Mouse (Mus musculus): Measurements from ENCODE around the gene Spata2. TPM values are rescaled to one million over a fixed set of nuclear protein-coding genes. Genes with fewer than 3 reads are reported as not detected.

The Spata2 gene
- polyA plus RNA-seq, 1 experiment, result 10.3 TPM

GRCm38 (mm10) chr2:167496437-167496836 lies 3.8 kb upstream of the Spata2 start:
- Histone ChIP-seq H3K27ac (replicated peaks; ENCODE audit: low read depth, low read length) (no peak overlapping the region), H3K4me1 (ENCODE audit: control insufficient read depth, insufficient read depth, insufficient read length, low read length) (peaks cover 2% of the 10 kb centered on the region; the same call in 1 of the 2 replicates), H3K4me3 (ENCODE audit: insufficient read depth, low read depth, low read length) (no peak overlapping the region)

DNA sequence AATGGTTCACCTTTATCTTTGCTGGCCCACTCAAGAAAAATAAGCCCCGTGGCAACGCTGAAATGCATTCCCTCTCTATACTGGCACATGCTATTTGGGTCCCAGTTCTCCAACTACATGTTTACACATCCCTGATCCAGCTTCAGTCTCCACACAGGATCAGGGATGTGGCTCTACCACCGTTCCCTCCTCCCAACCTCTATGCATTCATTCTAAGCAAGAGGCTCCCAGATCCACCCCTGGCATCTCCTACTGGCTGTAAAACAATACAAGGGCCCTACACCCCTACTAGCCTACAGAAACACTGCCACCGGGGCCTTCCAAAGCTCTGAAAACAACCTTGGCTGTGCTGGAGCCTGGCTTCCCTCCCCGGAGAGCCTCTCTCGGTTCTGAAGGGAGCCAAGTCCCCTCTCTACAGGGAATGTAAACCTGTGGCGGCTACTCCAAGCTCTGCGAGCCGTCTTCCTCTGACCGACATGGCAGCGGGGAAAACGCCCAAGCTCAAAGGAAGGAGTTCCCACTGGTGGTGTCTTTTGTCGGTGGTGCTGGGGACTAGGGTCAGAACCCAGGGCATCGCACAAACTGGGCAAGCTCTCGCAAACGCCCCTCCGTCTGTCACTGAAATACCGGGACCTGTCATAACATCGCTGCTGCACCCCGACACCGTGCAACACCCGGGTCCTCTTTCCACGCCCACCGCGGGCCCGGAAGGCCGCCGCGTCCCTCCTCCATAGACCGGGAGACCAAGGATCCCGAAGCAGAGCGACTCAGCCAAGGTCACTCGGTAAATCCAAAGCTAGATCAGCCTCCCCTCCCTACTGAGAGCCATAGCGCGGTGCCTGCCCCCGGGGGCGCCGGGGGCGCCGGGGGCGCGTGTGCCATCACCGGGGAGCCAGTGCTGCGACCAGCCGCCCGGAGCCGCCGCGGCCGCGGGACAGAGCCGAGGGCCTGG lies 654 bp downstream of the Spata2 start, which contains the start of gene Rnf114:
Gene Rnf114 (plus strand): TSS at position 889 of the 952 bp plus-strand sequence.
- Histone ChIP-seq H3K4me1 (ENCODE audit: control insufficient read depth, insufficient read depth, insufficient read length, low read length) (peaks cover 18% of the 10 kb centered on the region), H3K27ac (replicated peaks; ENCODE audit: low read depth, low read length) (peak within 1 kb of the TSS; percentile 98), H3K4me3 (ENCODE audit: insufficient read depth, low read depth, low read length) (peak within 1 kb of the TSS; percentile 80)

GRCm38 (mm10) chr2:167490813-167491525 lies 1.7 kb downstream of the Spata2 start:
- Histone ChIP-seq H3K27ac (replicated peaks; ENCODE audit: low read depth, low read length) (peak overlapping the region; percentile 15; the same call in 1 of the 2 replicates), H3K4me1 (ENCODE audit: control insufficient read depth, insufficient read depth, insufficient read length, low read length) (peaks cover 27% of the 10 kb centered on the region), H3K4me3 (ENCODE audit: insufficient read depth, low read depth, low read length) (peak overlapping the region; percentile 80)

DNA sequence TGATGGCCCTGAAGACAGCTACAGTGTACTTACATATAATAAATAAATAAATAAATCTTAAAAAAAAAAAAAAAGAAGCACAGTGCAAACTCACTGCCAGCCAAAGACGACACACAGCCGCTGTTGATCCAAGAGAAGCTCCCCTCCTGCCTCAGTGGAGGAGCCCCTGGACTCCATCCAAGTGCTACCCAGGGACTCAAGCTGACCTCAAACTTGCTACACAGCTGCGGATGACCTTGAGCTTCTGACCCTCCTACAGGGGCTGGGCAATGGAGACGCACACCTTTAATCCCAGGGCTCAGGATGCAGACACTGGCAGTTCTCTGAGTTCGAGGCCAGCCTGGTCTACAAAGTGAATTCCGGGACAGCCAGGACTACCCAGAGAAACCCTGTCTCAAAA lies 4.7 kb downstream of the Spata2 start:
- no peak overlapping the region for H3K27ac ChIP-seq (replicated peaks; ENCODE audit: low read depth, low read length)
- H3K4me1 ChIP-seq (ENCODE audit: control insufficient read depth, insufficient read depth, insufficient read length, low read length), result peaks cover 28% of the 10 kb centered on the region
- H3K4me3 ChIP-seq (ENCODE audit: insufficient read depth, low read depth, low read length), result no peak overlapping the region

DNA sequence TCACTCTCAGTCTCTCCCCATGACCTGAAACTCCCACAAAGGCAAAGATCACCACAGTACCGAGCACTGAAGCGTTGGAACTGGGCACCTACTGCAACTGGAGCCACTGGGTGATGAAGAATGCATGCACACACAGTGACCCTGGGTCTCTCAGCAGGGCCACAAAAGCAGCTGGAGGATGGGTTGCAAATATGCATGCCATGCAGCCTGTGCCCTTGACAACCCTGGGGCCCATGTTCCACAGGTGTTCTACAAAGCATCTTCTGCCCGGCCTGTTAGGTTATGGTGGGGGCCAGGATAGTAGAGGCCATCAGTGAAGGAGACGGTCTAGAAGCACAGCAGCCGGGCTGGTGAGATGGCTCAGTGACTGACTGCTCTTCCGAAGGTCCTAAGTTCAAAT lies 5.1 kb downstream of the Spata2 start:
- Histone ChIP-seq H3K4me3 (ENCODE audit: insufficient read depth, low read depth, low read length) (no peak overlapping the region), H3K4me1 (ENCODE audit: control insufficient read depth, insufficient read depth, insufficient read length, low read length) (peaks cover 28% of the 10 kb centered on the region), H3K27ac (replicated peaks; ENCODE audit: low read depth, low read length) (no peak overlapping the region)

DNA sequence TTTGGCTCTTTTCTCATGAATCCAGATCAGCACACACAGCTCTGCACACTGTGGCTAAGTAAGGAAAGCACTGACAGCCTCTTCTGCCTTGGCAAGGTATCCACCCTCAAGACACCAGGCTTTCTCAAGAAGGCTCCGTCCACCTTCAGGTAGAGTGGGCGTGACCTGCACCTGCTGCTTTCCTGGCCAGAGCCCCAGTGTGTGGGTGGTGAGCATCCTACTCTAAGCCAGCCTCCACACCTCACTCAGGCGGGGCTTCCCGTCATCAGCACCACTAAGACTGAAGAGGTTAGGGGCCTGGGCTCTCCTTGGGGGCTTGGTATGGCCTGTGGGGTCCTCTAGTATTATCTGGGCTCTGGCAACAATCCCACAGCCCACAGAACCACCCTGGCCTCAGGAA lies 6.1 kb downstream of the Spata2 start:
- no peak overlapping the region for H3K27ac ChIP-seq (replicated peaks; ENCODE audit: low read depth, low read length)
- H3K4me1 ChIP-seq (ENCODE audit: control insufficient read depth, insufficient read depth, insufficient read length, low read length), result peaks cover 27% of the 10 kb centered on the region
- no peak overlapping the region for H3K4me3 ChIP-seq (ENCODE audit: insufficient read depth, low read depth, low read length)

- Histone ChIP-seq H3K4me3 (ENCODE audit: insufficient read depth, low read depth, low read length) (no peak overlapping the region), H3K27ac (replicated peaks; ENCODE audit: low read depth, low read length) (no peak overlapping the region), H3K4me1 (ENCODE audit: control insufficient read depth, insufficient read depth, insufficient read length, low read length) (peaks cover 21% of the 10 kb centered on the region)
Observed at GRCm38 (mm10) chr2:167485501-167486377, 6.9 kb downstream of the Spata2 start.

- no peak overlapping the region for H3K4me3 ChIP-seq (ENCODE audit: insufficient read depth, low read depth, low read length)
- no peak overlapping the region for H3K27ac ChIP-seq (replicated peaks; ENCODE audit: low read depth, low read length)
- peaks cover 19% of the 10 kb centered on the region for H3K4me1 ChIP-seq (ENCODE audit: control insufficient read depth, insufficient read depth, insufficient read length, low read length)
Observed at GRCm38 (mm10) chr2:167484932-167485331, 7.8 kb downstream of the Spata2 start.

DNA sequence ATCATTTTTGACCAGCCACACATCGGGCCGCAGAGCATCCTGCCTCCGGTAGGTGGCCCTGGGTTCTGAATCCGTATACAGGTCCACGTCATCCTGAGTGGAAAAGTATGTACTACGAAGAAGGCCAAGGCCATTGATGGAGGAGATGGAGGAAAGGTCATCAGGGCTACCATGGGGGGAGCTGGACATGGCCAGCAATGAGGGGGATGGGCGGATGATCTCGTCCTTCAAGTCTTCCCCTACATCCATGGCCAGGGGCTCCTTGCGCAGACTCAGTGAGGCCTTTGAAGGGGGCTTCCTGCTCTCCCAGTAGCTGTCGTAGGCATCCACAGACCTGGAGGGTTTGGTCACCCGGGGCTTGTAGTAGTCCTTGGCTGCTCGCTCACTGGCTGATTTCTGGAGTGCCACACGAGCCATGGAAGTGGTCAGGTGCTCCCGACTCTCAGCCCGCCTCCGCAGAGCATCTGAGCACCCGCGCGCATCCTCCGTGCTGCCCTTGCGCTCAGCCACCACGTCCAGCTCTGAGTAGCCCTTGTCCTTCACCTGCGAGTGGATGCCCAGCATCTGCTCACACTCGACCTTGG lies 8.8 kb downstream of the Spata2 start:
- Histone ChIP-seq H3K4me3 (ENCODE audit: insufficient read depth, low read depth, low read length) (no peak overlapping the region), H3K4me1 (ENCODE audit: control insufficient read depth, insufficient read depth, insufficient read length, low read length) (peaks cover 19% of the 10 kb centered on the region), H3K27ac (replicated peaks; ENCODE audit: low read depth, low read length) (no peak overlapping the region)

DNA sequence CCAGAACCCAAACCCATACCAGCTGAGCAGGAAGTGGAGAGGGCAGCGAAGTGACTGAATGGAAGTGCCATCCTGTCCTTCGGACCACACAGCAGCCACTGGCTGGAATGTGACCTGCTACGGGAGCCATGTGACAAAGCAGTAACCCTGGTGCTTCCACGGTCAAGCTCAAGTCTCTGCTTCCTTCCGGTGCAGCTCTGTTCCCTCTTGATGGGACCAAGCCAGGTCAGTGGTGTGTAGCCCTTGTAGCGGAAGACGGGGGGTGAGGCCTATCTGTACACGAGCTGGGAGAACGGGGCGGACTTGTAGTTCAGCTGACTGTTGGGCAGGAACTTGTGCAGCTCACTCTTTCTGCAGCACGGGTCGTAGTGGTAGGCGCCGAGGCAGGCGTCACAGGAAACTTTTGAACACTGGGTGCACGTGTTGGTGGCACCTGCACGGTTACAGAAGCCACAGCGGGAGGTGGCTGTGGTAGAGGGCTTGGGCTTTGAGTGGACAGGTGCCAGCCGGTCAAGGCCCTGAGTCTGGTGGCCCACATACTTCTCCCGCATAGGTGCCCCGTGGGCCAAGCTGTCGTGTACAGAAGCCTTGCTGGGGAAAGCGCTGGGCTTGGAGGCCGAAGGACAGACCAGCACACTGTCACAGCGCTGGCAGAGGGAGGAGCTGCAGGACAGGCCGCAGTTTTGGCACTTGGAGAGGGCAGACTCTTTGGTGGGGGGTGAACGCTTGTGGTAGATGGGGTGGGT lies 9.4 kb downstream of the Spata2 start:
- Histone ChIP-seq H3K4me1 (ENCODE audit: control insufficient read depth, insufficient read depth, insufficient read length, low read length) (peaks cover 16% of the 10 kb centered on the region), H3K27ac (replicated peaks; ENCODE audit: low read depth, low read length) (no peak overlapping the region), H3K4me3 (ENCODE audit: insufficient read depth, low read depth, low read length) (no peak overlapping the region)

GRCm38 (mm10) chr2:167482681-167483080 lies 10.0 kb downstream of the Spata2 start:
- Histone ChIP-seq H3K4me3 (ENCODE audit: insufficient read depth, low read depth, low read length) (no peak overlapping the region), H3K27ac (replicated peaks; ENCODE audit: low read depth, low read length) (no peak overlapping the region), H3K4me1 (ENCODE audit: control insufficient read depth, insufficient read depth, insufficient read length, low read length) (peaks cover 16% of the 10 kb centered on the region)

GRCm38 (mm10) chr2:167479501-167479900 lies 13.2 kb downstream of the Spata2 start:
- Histone ChIP-seq H3K27ac (replicated peaks; ENCODE audit: low read depth, low read length) (no peak overlapping the region), H3K4me1 (ENCODE audit: control insufficient read depth, insufficient read depth, insufficient read length, low read length) (peaks cover 3% of the 10 kb centered on the region; the same call in 1 of the 2 replicates), H3K4me3 (ENCODE audit: insufficient read depth, low read depth, low read length) (no peak overlapping the region)

DNA sequence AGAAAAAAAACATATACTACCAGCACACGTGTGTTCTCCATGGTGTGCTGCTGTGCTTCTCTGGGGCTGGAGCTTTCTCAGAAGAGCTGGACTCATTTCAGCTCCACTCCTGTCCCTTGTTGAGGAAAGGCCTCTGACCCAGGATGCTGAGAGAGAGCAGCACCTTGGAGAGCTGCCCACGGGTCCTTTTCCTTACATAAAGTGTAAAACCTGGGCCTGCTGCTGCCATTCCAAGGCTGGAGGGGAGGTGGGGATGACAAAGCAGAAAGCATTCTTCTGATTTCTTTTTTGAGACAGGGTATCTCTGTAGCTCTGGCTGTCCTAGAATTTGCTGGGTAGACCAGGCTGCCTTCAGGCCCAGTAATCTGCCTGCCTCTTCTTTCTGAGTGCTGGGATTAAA lies 14.6 kb downstream of the Spata2 start:
- Histone ChIP-seq H3K4me1 (ENCODE audit: control insufficient read depth, insufficient read depth, insufficient read length, low read length) (peaks cover 3% of the 10 kb centered on the region; the same call in 1 of the 2 replicates), H3K27ac (replicated peaks; ENCODE audit: low read depth, low read length) (no peak overlapping the region), H3K4me3 (ENCODE audit: insufficient read depth, low read depth, low read length) (no peak overlapping the region)

DNA sequence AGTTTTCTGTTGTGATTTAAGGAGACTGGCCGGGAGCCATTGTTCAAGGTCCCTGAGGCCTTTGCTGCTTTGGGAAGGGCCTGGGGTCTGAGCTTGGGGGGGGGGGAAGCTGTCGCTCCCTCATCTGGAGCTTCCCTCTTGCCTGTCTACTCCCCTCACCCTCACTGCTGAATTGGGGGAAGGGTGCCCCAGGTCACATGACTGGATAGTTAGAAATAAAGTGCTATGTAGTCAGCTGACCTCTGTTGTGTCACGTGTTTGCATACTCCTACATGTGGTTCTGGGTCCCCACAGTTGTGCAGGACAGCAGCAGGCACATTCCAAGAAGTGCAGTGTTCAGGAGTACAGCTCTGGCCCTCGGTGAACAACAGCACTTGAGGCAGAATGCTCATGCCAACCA lies 15.9 kb downstream of the Spata2 start:
- Histone ChIP-seq H3K27ac (replicated peaks; ENCODE audit: low read depth, low read length) (no peak overlapping the region), H3K4me1 (ENCODE audit: control insufficient read depth, insufficient read depth, insufficient read length, low read length) (peaks cover 3% of the 10 kb centered on the region; the same call in 1 of the 2 replicates), H3K4me3 (ENCODE audit: insufficient read depth, low read depth, low read length) (no peak overlapping the region)
